Mouse (Mus musculus) effector memory CD4-positive, alpha-beta T cell, adult 7 months (primary cell): ENCODE measurements around the gene Kat14. TPM values are rescaled to one million over a fixed set of nuclear protein-coding genes. Genes with fewer than 3 reads are reported as not detected.

Experiments
- polyA plus RNA-seq: library from polyadenylated mRNA; unstranded; fragments of 100-300 nt; shearing (Covaris generic); gene quantifications from one replicate; pipeline ENCODE4 v1.2.1, GENCODE M21; 2017

Kat14 gene
- 26.7 TPM for polyA plus RNA-seq

GRCm38 (mm10) chr2:144368400-144369019 lies at the start of gene Kat14, which contains the start of gene Pet117:
Kat14 (plus strand) TSS chr2:144368983.
Pet117 (plus strand) TSS chr2:144368996.

DNA sequence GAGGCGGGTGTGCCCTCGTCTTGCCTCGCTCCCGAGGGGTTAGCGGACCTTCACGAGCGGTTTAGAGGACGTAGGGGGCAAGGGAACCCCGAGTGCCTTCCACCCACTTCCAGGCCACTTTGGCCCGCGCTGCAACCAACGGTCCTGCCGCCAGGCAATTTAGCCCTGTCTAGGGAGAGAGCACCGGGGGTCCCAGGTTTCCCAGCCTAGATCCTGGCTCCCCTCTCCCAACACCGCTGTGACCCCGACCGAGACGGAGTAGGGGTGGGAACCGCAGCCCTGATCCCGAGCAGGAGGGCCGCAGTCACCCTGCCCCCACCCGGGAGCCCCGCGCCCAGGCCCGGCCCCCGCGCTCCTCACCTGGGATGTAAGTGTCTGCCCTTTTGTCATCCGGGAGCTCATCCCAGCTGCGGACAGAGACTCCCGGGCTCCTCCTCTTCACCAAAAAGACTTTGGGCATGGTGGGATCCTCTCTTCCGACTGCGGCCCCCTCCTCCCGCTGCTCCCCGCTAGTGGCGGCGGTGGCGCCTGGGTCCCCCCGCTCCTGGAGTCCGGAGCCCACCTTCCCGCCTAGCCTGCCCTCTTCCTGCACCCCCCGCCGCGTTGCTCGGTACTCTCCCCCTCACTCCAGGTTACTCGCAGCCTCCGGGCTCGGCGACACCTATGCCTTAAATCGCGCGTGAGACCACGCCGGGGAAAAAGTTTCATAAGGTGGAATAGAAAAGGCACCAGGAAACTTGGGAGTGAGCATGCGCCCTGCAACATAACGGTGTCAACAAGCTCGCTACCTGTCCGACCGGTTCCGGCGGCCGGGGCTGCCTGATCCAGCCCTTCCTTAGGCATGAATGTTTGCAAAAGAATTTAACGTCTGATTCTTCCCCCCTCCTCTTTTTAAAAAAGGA lies 37.1 kb upstream of the Kat14 start, which contains the start of gene Ovol2:
Ovol2 (minus strand) TSS at position 746 of the 902 bp plus-strand sequence.

Other genes with a start within 250 kb of the Kat14 start
- 6.8 TPM for gene Mgme1, start 98.3 kb upstream of the Kat14 start, polyA plus RNA-seq
- gene Snx5, start 98.1 kb upstream of the Kat14 start, polyA plus RNA-seq: 169 TPM
- not detected for gene Ovol2, start 36.8 kb upstream of the Kat14 start, polyA plus RNA-seq
- 3.4 TPM for gene Pet117, start within 50 bp of the Kat14 start, polyA plus RNA-seq
- gene Dzank1, start 158.4 kb downstream of the Kat14 start, polyA plus RNA-seq: 0.59 TPM
- 26.6 TPM for gene Polr3f, start 158.7 kb downstream of the Kat14 start, polyA plus RNA-seq
- gene Rbbp9, start 181.9 kb downstream of the Kat14 start, polyA plus RNA-seq: 3.4 TPM
- gene Sec23b, start 187.2 kb downstream of the Kat14 start, polyA plus RNA-seq: 90.6 TPM
- gene Smim26, start 225.1 kb downstream of the Kat14 start, polyA plus RNA-seq: 11.3 TPM
- 57.0 TPM for gene Dtd1, start 230.9 kb downstream of the Kat14 start, polyA plus RNA-seq